Mouse (Mus musculus) liver, embryonic 14.5 days (tissue): Measurements from ENCODE around the gene Kifc1.
"Not testable (repeated sequence)": the region's sequence is repeated elsewhere in the genome, so short reads cannot be mapped to it uniquely, and the experiment has no call there.

ENCODE experiments used
- CTCF ChIP-seq: IDR thresholded peaks from 2 replicates; pipeline ENCODE4 v1.5.1; 2016; ENCODE audit warnings: antibody characterized with exemption, low read depth, control low read depth
- EP300 ChIP-seq: IDR thresholded peaks from 2 replicates; pipeline ENCODE4 v1.6.1; 2016; ENCODE audit warnings: antibody characterized with exemption, low read depth

GRCm38 (mm10) chr17:33887802-33888201 is 2.7 kb downstream of the Kifc1 start:
- TF ChIP-seq EP300, CTCF: not testable (repeated sequence)
